Mouse (Mus musculus) frontal cortex, adult 2 months (tissue): ENCODE results near the gene Gm11172. TPM values are rescaled to one million over a fixed set of nuclear protein-coding genes. Genes with fewer than 3 reads are reported as not detected.
"Not testable (repeated sequence)": the region's sequence is repeated elsewhere in the genome, so short reads cannot be mapped to it uniquely, and the experiment has no call there.

Experiments
- DNase-seq, 2 experiments: peaks; one replicate each; pipeline ENCODE4 v3.0.0; 2022; ENCODE audit warnings: low spot score in 1 of 2; ENCODE audit errors: extremely low spot score in 1 of 2
- polyA plus RNA-seq: library from polyadenylated mRNA; depleted of rRNA; stranded (reverse); fragments of >200 nt; gene quantifications from 2 replicates; pipeline ENCODE4 v1.2.3, GENCODE M21; 2012

Gm11172 gene
- polyA plus RNA-seq, 1 experiment = not detected

DNA sequence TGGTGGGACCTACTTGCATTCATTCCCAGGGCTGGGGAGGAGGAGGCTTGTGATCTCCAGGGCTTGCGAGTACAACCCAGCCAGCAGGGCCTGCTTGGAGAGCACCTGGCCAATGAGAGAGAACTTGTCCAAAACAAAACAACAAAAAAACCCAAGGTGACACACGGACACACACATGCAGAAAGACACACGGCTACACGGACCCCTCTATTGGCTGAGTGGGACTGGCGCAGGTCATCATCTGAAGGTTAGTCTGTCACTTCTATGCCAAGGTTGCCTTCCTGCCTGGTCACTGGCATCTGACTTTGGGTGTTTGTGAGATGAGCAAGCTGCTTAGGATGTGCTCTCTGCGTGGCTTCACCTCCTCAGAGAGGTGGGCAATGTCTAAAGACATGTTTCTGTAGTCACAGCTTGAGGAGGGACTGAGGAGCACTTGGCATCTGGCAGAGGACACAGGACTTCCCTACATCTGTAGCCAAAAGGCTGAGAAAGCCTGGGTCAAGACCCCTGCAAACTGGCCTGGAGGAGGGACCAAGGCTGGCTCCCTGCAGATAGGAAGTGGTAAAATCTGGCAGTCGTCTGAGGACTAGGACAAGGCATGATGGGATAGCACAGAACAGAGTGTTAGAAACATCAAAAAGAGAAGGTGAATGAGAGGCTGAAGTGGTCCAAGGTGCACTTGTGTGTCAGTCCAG lies 15.2 kb downstream of the Gm11172 start:
- no peak for DNase-seq

DNA sequence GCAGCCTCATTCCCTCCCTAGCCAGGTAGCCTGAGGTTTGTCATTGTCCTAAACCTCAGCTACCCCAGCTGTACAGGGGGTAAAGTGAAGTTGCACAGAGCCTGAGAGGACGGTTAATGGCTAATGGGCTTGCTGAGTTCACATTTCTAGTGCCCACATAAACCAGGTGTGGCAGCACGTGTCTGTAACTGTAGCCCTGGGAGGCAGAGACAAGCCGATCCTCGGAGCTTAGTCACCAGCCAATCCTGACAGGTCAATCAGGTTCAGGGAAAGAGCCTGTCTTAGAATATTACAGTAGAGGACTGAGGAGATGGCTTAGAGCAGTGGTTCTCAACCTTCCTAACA lies 15.7 kb downstream of the Gm11172 start:
- no peak for DNase-seq

DNA sequence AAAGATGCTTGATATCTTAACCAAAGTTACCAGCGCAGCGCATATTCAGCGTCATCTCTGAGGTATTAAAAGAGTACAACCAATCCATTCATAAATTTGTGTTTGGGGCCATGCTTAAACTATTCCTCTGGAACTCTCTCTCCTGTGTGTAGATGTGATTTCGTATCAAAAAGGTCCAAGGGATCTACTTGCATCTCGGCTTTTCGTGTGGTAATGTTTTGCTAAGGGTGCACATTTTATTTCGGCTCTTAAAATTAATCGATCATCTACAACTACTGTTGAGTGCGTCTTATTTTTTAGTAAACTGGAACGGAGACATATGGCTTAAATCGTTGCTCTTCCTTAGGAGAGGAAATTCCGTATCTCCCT lies 21.8 kb downstream of the Gm11172 start:
- no peak for DNase-seq

DNA sequence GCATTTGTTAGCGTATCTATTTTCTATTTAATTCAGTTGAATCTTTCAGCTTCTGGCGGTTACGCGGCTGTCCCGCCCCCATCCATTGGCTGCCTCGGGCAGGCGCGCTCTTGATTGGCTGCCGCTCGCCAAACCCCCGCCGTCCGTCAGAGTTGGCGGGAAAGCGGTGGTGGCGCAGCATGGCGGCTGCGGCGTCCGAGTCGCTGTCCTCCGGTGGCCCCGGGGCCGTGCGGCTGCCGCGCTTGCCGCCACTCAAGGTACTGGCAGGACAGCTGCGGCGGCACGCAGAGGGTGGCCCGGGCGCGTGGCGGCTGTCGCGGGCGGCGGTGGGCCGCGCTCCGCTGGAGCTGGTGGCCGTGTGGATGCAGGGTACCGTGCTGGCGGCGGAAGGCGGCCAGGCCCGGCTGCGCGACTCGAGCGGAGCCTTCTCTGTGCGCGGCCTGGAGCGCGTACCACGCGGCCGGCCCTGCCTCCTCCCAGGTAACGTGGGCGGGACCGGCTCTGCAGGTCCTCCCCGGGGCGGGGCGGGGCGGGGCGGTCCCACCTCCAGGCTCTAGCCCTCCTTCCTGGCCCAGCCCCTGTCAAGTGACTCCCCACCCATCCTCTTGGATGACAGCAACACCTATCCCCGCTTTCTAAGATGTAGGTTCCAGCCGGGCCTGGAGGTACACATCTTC lies 22.3 kb downstream of the Gm11172 start, which contains the start of gene Rmi2:
Rmi2 (plus strand) TSS at position 149 of the 677 bp plus-strand sequence.
- peak; percentile 41 to 80 for DNase-seq

DNA sequence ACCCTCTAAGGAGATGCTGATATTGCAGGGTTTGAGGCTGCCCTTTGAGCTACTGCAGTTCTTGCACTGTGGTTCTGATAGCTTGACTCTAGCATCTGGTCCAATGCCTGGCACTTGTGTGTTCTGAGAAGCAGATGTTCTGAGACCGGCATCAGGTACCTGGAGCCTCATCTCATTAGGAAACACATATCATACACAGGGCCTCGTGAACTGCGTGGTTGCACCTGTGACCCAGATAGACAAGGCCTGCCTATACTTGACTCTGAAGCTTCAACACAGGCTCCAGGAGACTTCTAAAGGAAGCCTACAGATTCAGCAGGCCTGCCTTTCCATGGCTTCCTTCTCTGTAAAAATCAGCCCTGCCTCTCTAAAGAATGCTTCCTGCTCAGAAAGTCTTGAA lies 23.7 kb downstream of the Gm11172 start:
- no peak for DNase-seq

DNA sequence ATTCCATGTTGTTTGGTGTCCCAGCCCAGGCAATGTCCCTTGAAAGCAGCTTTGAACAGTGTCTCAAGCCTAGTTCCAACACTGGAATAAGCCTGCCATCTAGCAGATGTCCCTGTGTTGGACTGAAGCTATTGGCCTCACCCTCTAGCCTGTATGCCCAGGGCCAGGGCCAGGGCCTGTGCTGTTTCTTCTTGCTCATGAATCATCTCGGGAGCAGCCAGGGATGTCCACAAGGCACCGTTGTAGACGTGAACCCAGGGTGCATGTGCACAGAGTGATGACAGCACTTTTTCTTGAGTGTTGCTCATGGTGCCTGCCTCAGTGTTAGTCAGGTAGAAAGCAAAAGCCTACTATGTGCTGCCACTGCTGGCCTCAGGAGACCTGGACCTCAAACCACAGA lies 24.5 kb downstream of the Gm11172 start:
- DNase-seq = no peak

DNA sequence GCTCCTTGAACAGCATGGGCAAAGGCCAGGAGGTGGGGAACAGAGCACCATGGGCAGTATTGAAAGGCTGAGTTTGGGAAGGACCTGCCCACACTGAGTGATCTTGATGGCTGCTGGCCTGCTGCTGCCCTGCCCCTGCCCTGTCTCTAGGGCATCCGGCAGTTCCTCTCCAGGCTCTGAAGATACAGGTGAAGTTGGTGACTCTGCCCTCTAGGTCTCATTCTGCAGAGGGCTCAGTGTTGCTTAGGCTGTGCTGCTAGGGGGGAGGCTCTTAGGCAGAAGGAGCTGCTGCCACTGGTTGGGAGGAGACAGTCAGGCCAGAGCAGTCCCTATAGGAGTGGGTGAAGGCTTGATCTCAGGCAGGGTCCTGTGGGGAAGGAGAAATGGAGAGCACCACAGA lies 25.2 kb downstream of the Gm11172 start:
- DNase-seq = no peak

DNA sequence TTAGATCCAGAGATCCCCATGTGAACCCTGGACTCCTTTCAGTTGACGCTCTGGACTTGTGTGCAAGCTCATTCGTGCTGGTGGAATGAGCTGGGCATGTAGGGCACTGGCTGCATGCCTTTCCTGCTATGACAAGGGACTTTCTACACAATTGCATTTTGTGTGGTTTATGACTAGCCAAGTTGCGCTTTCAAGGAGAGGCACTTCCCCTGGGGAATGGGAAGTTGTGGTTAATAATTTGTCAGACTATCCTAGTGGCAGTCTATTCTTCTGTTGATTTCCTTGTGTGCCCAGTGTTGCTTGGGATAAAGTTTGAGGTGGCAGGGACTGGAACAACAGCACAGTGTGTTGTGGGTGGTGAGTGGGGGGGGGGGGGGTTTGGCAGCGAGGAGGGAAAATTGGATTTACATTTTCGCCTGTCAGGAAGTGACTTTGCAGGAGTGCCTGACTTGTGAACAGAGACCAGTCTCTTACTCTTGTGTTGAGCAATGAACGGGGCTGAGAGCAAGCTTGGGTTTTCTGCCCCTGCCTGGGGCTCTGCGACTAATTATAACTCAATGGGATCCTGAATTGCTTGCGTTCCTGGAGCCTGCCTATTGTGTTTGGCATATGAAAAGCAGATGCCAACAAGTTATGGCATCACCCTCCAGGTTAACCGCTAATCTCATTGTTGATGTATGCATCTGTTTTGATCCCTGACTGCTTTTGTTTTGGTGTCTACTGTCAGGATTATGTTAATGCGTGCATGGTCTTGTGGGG lies 26.0 kb downstream of the Gm11172 start:
- DNase-seq = no peak

DNA sequence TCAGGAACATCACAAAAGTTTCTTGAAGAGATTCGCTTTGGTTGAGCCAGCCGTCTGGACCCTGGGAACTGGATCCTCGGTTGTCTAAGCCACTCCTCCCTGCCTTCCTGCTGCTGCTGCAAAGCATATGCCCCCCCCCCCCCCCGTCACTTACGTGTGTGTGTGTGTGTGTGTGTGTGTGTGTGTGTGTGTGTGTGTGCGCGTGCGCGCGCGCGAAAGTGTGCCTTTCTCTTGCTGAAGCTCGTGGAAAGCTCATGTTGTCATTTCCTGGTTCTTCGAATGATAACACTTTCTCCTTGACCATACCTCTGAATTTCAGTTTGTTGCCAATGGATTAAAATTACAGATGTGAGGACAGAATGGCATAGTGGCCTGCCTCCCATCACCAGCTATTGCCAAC lies 27.3 kb downstream of the Gm11172 start:
- no peak for DNase-seq

DNA sequence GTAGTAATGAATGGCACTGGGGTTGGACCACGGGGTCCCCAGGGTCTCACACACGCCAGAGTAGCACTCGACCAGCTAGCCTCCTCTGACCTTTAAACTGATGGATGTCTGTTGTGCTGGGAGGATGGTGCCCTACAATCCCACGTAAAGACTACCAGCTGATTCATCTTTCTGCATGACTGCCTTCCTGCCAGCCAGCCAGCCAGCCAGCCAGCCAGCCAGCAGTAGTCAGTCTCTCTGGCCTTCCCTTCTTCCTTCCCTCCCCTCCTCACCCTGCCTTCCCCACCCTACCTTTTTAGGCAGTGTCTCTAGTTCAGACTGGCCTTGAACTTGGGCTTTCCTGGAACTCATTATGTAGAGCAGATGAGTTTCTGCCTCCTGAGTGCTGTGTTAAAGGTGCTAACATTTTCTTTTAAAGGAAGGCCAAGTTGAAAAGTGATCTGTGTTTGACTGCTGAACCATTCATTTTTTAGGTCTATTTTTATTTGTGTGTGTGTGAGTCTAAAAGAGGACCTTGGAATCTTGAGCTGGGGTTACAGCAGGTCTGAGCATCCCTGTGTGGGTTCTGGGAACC lies 29.7 kb downstream of the Gm11172 start:
- DNase-seq = no peak

DNA sequence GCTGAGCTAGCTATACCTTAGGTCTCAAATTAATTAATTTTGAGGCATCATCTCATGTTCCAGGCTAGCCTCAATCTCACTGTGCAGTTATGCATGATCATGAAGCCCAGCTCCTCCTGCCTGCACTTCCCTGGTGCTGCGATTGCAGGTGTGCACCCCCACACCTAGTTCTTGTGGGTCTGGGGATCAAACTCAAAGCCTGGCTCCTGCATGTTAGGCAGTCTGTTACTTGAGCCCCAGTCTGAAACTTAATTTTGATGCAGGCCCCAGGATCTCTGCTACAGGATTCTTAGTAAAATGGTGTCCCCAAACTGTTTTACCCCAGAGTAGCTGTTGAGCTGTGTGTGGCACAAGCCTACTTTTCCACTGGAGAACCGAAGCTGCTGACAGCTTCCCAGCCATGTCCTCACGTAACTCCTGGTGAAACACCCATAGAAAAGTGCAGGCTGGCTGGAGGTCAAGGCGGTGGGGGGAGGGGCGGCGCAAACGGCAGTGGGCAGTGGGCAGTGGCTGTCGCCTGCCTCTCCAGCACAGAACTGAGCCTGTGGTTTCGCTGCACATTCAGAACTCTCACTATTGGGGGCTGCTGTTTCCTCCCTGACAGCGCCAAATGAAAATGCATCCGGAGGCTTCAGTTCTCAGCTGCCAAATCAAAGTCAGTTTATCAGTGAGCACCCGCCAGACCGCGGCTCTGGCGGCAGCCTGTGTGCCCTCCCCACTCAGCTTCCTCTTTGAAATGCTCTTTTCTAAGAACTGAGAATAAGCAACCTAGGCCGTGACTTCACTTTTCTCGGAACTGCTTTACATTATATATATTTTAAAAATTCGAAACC lies 31.0 kb downstream of the Gm11172 start:
- DNase-seq = peak in 1 of 2 experiments; percentile 11

DNA sequence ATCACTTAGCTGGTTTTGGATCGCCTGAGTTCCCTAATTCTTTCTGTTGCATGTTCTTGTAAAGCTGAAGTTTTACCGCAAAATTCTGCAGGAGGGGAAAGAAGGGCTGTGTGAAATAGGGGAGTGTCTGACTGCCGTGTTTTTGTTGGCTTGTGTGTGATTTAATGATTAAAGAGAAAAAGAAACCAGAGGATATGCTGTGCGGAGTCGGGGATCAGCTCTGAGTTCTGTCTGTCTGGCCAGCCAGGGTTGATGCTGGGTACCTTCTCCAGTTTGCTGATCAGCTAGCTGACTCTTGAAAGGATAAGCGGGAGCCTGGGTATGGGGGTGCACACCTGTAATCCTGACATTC lies 31.6 kb downstream of the Gm11172 start:
- no peak for DNase-seq

DNA sequence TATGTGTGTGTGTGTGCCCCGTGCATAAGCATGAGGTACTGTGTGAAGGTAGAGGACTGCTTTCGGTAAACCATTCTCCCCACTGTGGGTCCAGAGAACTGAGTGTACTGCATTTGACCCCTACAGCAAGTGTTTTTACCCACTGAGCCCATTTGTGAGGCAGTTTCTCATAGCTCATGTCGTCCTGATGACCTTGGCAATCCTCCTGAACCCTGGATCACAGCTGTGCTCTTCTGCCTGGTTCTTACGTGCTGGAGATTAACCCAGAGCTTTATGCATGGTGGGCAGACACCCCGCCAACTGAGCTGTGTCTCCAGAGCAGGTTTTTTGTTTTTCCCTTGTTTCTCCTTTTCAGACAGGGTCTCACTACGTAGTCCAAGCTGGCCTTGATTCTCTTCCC lies 33.2 kb downstream of the Gm11172 start:
- no peak for DNase-seq

DNA sequence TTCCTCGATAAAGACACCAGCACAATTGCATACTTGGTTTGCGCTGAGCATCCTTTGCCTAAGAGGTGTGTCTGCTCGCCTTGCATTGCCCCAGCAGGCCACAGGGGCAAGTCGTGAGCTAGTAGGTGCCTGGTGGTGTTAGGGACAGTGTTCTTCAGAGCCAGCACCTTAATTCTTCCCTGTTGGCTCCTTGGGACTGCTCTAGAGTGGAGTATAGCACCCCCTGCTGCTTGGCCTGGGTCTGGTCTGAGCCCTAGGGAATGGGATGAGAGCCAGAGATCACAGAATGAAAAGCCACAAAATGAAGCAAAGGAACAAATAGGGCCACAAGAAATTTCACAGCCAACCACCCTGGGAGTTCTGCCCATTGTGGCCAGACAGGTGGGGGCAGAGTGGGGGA lies 33.8 kb downstream of the Gm11172 start:
- peak; percentile 35 to 79 for DNase-seq

DNA sequence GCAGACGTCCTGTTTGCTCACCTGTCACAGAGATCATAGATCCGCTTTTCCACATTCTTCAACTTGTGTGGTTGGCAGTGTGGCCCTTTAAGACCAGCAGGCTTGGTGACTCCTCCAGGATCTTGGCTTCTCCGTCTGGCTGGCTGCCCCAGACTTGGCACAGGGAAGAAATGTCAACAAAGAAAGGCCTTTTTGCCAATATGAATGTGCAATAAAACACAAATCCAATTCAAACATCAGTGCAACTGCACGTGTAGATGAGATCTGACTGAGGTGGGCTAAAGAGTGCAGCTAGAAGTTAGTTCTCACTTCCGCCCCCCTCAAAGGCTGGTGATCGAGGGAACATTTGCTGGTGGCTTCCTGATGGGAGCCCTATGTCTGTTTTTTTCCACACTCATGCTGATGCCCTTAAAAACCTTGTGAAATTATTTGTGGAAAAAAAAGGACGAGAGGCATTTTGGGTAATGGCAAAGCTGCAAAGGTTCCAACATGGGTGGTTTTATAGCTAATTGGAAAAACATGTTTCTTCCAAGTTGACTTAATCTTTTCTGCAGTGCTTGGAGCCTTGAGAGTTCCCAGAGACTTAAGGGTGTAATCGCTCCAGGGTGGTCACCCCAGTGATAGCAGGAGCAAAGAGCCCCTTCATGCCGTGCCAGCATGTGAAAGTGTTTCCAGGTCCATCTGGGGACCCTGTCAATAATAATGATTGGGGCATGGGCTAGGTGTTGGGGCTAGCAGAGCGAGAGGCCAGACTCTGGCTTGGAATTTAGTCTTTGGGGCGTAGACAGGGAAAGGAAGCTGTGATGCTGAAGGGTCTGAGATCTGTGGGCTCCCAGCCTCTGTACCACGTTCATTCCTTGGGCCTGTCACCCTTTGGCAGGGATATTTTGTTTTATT lies 37.5 kb downstream of the Gm11172 start:
- DNase-seq = peak in 1 of 2 experiments; percentile 65

DNA sequence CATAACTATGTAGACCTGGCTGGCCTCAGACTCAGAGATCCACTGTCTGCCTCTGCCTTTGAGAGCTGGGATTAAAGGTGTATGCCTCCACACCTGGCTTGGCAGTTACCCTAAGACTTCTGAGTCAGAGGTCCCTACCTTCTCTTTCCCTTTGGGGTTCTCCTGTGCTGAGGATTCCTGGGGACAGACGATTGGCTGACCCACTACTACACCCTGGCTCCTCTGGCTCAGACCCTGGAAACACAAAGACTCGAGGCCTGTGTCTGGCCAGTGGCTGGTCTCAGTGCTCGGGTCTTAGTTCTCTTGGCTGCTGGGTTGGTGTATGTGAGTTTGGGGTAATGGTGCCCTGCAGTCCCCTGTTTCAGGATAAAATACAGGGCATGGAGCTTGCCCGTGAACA lies 38.2 kb downstream of the Gm11172 start:
- no peak for DNase-seq

DNA sequence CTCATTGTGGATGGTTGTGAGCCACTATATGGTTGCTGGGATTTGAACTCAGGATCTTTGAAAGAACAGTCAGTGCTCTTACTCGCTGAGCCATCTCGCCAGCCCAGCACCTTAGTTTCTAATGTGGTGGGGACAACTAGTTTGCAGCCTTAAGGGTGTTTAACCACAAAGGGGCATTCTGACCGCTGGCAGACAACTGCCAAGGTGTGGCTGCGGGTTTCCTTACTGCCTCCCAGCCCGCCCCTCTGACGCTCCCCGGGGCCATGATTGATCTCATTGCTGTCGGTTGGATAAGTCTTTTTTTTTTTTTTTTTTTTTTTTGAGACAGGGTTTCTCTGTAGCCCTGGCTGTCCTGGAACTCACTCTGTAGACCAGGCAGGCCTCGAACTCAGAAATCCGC lies 39.5 kb downstream of the Gm11172 start:
- not testable (repeated sequence) for DNase-seq

DNA sequence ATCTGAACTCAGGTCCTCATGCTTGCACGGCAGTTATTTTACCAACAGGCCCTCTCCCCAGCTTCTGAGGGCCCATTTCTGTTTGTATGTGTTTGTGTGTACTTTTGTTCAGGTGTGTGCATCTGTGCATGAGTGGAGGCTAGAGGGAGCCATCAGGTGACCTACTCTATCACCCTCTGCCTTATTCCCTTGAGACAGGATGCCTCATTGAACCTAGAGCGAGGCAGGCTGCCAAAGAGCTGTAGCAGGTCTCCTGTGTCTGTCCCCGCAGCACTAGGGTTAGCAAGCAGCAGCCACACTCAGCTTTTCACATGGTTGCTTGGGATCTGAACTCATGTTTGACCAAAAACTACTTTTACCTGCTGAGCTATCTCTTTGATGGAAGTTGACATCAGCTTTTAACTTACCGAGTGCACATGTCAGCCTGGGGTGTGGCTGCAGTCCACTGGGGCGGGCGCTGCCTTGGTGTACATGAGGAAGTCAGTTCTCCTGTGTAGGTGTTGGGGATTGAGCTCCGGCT lies 47.1 kb downstream of the Gm11172 start:
- DNase-seq = no peak

DNA sequence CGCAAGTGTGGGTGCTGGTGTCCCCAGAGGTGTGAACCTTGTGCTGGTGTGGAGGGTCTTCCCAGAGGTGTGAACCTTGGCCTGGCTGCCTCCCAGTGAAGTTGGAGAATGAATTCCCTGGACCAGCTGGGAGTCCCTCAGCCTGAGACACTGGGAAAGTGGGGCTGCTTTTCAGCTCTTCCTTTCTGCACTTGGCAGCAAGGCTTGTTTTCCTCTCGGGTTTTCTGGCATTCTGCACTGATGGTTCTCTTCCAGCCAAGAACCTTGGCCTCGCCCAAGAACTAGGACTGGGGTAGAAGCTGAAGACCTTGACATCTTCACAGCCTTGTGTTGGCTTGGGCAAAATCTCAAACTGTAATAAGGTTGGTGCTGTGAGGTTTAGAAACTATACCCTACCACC lies 48.7 kb downstream of the Gm11172 start:
- DNase-seq = no peak
